Comparison of ENCODE assay signal across 23 mouse cellular contexts in the genomic region with DNA sequence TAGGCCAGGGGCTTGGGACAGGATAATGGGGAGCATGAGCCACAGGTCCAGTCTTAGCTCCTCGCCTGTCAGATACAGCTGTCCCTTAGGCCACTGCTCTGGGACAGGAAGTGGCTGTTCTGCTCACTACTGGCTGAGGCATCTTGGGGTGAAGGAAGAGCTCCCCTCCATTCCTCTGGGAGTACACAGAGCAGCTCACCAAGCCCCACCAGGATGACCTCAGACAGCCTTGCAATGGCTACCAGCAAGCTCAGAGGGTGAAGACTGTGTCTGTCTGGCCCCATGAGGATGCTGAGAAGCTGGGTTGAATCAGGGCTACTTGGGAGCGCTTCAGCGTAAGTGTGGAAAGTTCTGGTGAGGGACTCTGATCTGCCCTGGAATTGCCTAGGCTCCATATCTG. TPM values are rescaled to one million over a fixed set of nuclear protein-coding genes. Genes with fewer than 3 reads are reported as not detected.
DNase-seq lines count a peak whose midpoint lies in the region; ATAC-seq lines count a peak whose summit lies in the region.
"Had no signal": no experiment of that assay in that cellular context is flagged by ENCODE, and none has a peak within 500 bp of the region (broad histone marks: within the 10 kb centered on the region; RNA-seq: fewer than 3 reads in every experiment).

No protein-coding gene starts in this region.

- no peak overlapping the region for H3K4me2 ChIP-seq in hindbrain, embryonic 14.5 days (replicated peaks)
- no peak overlapping the region for H3K4me2 ChIP-seq in midbrain, embryonic 13.5 days (replicated peaks)
- H3K4me2 ChIP-seq in midbrain, embryonic 11.5 days, result no peak overlapping the region
- H3K4me2 ChIP-seq: embryonic facial prominence, embryonic 12.5 days; embryonic facial prominence, embryonic 15.5 days; heart, embryonic 11.5 days; heart, embryonic 15.5 days; hindbrain, embryonic 15.5 days; intestine, embryonic 15.5 days had no signal

- peaks cover 58% of the 10 kb centered on the region for H3K4me1 ChIP-seq in hindbrain, embryonic 10.5 days (replicated peaks)
- peaks cover 3% of the 10 kb centered on the region; the same call in 1 of the 2 replicates for H3K4me1 ChIP-seq in hindbrain, embryonic 14.5 days (replicated peaks; ENCODE audit: control insufficient read depth, insufficient read depth, low read length)
- peaks cover 32% of the 10 kb centered on the region for H3K4me1 ChIP-seq in midbrain, embryonic 13.5 days (replicated peaks)
- peaks cover 8% of the 10 kb centered on the region for H3K4me1 ChIP-seq in midbrain, embryonic 11.5 days (ENCODE audit: control insufficient read depth, insufficient read depth, low read length)

- no peaks in the 10 kb centered on the region for H3K27me3 ChIP-seq in hindbrain, embryonic 10.5 days (ENCODE audit: insufficient read depth, poor library complexity, severe bottlenecking)
- no peaks in the 10 kb centered on the region for H3K27me3 ChIP-seq in hindbrain, embryonic 14.5 days (ENCODE audit: control insufficient read depth, insufficient read depth, low read length)
- no peaks in the 10 kb centered on the region for H3K27me3 ChIP-seq in midbrain, embryonic 13.5 days
- no peaks in the 10 kb centered on the region for H3K27me3 ChIP-seq in midbrain, embryonic 11.5 days (ENCODE audit: control insufficient read depth, insufficient read depth, low read length)
- H3K27me3 ChIP-seq: embryonic facial prominence, embryonic 12.5 days; embryonic facial prominence, embryonic 15.5 days; heart, embryonic 15.5 days; hindbrain, embryonic 15.5 days; intestine, embryonic 15.5 days had no signal

- WGBS in hindbrain, embryonic 10.5 days, result 89% methylated on average over 3 of the region's 3 CpGs
- 86% methylated on average over 3 of the region's 3 CpGs for WGBS in hindbrain, embryonic 14.5 days
- 93% methylated on average over 3 of the region's 3 CpGs for WGBS in midbrain, embryonic 13.5 days
- 92% methylated on average over 3 of the region's 3 CpGs for WGBS in midbrain, embryonic 11.5 days

- no peak overlapping the region for H3K4me3 ChIP-seq in hindbrain, embryonic 10.5 days
- H3K4me3 ChIP-seq in hindbrain, embryonic 14.5 days (replicated peaks; ENCODE audit: low read length), result no peak overlapping the region
- H3K4me3 ChIP-seq in midbrain, embryonic 13.5 days (replicated peaks), result no peak overlapping the region
- H3K4me3 ChIP-seq in midbrain, embryonic 11.5 days (ENCODE audit: low read depth, low read length), result no peak overlapping the region
- H3K4me3 ChIP-seq: embryonic facial prominence, embryonic 12.5 days; embryonic facial prominence, embryonic 15.5 days; heart, embryonic 15.5 days; hindbrain, embryonic 15.5 days; intestine, embryonic 15.5 days had no signal

- peaks cover 99% of the 10 kb centered on the region for H3K36me3 ChIP-seq in hindbrain, embryonic 10.5 days
- H3K36me3 ChIP-seq in hindbrain, embryonic 14.5 days (replicated peaks; ENCODE audit: control insufficient read depth, insufficient read depth), result peaks cover 61% of the 10 kb centered on the region
- peaks cover 71% of the 10 kb centered on the region for H3K36me3 ChIP-seq in midbrain, embryonic 13.5 days
- H3K36me3 ChIP-seq in midbrain, embryonic 11.5 days (ENCODE audit: control insufficient read depth, insufficient read depth, low read length), result peaks cover 8% of the 10 kb centered on the region; the same call in 1 of the 2 replicates
- H3K36me3 ChIP-seq: embryonic facial prominence, embryonic 12.5 days; intestine, embryonic 15.5 days had no signal

- no peak for DNase-seq in hindbrain, embryonic 10.5 days (ENCODE audit: low spot score)
- DNase-seq in hindbrain, embryonic 14.5 days (ENCODE audit: low spot score), result no peak
- no peak for DNase-seq in midbrain, embryonic 11.5 days (ENCODE audit: low spot score, missing footprints)
- DNase-seq in thymus, postnatal 4 days, result peak; percentile 22
- no peak for DNase-seq in thymus, postnatal 14 days
- DNase-seq: adrenal gland, adult 2 months; adrenal gland, postnatal 14 days; cerebellum, adult 11 months; cerebellum, adult 2 months; cerebellum, postnatal 25 days; gastrocnemius, postnatal 10 days; gastrocnemius, postnatal 36 days; heart, postnatal 10 days; heart, postnatal 36 days had no signal

- peak overlapping the region; percentile 2; the same call in 1 of the 2 replicates for H3K27ac ChIP-seq in hindbrain, embryonic 10.5 days
- H3K27ac ChIP-seq in hindbrain, embryonic 14.5 days, result no peak overlapping the region
- H3K27ac ChIP-seq in midbrain, embryonic 13.5 days, result peak overlapping the region; percentile 56
- no peak overlapping the region for H3K27ac ChIP-seq in midbrain, embryonic 11.5 days (ENCODE audit: low read depth, low read length)
- H3K27ac ChIP-seq: embryonic facial prominence, embryonic 12.5 days; embryonic facial prominence, embryonic 15.5 days; heart, embryonic 15.5 days; hindbrain, embryonic 15.5 days; intestine, embryonic 15.5 days had no signal

- H3K9ac ChIP-seq in hindbrain, embryonic 14.5 days, result no peak overlapping the region
- no peak overlapping the region for H3K9ac ChIP-seq in midbrain, embryonic 13.5 days (replicated peaks)
- no peak overlapping the region for H3K9ac ChIP-seq in midbrain, embryonic 11.5 days (ENCODE audit: low read length)
- H3K9ac ChIP-seq: embryonic facial prominence, embryonic 12.5 days; embryonic facial prominence, embryonic 15.5 days; heart, embryonic 15.5 days; hindbrain, embryonic 15.5 days; intestine, embryonic 15.5 days had no signal

- H3K9me3 ChIP-seq in hindbrain, embryonic 10.5 days, result no peaks in the 10 kb centered on the region
- no peaks in the 10 kb centered on the region for H3K9me3 ChIP-seq in hindbrain, embryonic 14.5 days (ENCODE audit: control insufficient read depth, low read length)
- H3K9me3 ChIP-seq in midbrain, embryonic 13.5 days, result no peaks in the 10 kb centered on the region
- H3K9me3 ChIP-seq in midbrain, embryonic 11.5 days (ENCODE audit: control insufficient read depth, low read length), result no peaks in the 10 kb centered on the region
- H3K9me3 ChIP-seq: embryonic facial prominence, embryonic 12.5 days; embryonic facial prominence, embryonic 15.5 days; heart, embryonic 15.5 days; hindbrain, embryonic 15.5 days; intestine, embryonic 15.5 days had no signal

- no peak for ATAC-seq in hindbrain, embryonic 14.5 days (ENCODE audit: low FRiP score)
- ATAC-seq in midbrain, embryonic 13.5 days, result no peak
- ATAC-seq in midbrain, embryonic 11.5 days (ENCODE audit: low FRiP score), result no peak
- ATAC-seq: CD4-positive, CD25-positive, alpha-beta regulatory T cell, adult 4 months; forebrain, embryonic 16.5 days; intestine, embryonic 15.5 days had no signal

RNA-seq across cellular contexts. Expression of a gene that starts 14.6 kb away (rescaled TPM):
- polyA plus RNA-seq in hindbrain, embryonic 10.5 days (2016; fragmentation: Nextera tagmentation; extraction: Ambion mirVana), result 202 and 281 TPM in 2 replicates
- 99.4 and 106 TPM in 2 replicates for polyA plus RNA-seq in hindbrain, embryonic 14.5 days (2014; fragmentation: Nextera tagmentation; extraction: Ambion mirVana)
- 136 and 138 TPM in 2 replicates for polyA plus RNA-seq in midbrain, embryonic 13.5 days (2015; fragmentation: Nextera tagmentation; extraction: Ambion mirVana)
- 179 and 191 TPM in 2 replicates for polyA plus RNA-seq in midbrain, embryonic 11.5 days (2014; fragmentation: Nextera tagmentation; extraction: Ambion mirVana)

Comparison
In these comparisons a context has a peak if more than half of its experiments do, and no peak if none do; other contexts are left out.
1. H3K27ac ChIP-seq: peak in hindbrain, embryonic 10.5 days (single experiment) and midbrain, embryonic 13.5 days (single experiment); none in hindbrain, embryonic 14.5 days (single experiment) and midbrain, embryonic 11.5 days (single experiment).